Comparison of ENCODE assay signal across 19 mouse cellular contexts in the genomic region with DNA sequence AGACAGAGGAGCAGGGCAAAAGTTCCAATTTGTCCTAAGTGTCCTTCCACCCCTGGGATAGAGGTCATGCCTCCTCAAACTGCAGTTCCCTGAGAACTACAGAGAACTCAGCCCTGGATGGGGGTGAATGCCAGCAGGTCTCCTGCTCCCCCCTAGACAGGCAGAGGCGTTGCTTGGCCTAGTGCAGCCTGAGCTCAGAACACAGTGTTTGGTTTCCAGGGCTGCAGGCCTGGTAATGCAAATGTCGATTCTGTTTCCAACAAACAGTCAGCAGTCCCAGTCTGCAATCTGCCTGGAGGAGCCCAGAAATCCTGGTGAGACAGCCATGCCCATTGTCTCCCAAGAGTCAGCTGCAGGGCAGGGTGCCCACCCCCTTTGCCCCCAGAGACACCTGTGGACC. TPM values are rescaled to one million over a fixed set of nuclear protein-coding genes. Genes with fewer than 3 reads are reported as not detected.
A peak's percentile ranks its signal among the peaks of the same experiment; 100 is the strongest.
DNase-seq lines count a peak whose midpoint lies in the region; ATAC-seq lines count a peak whose summit lies in the region.
"Had no signal": no experiment of that assay in that cellular context is flagged by ENCODE, and none has a peak within 500 bp of the region (broad histone marks: within the 10 kb centered on the region; RNA-seq: fewer than 3 reads in every experiment).

TSS of gene Tekt4 (plus strand) at position 344 of the 400 bp plus-strand sequence.

- DNase-seq in heart, adult 9 months (ENCODE audit: low spot score in 2 of 2): no peak
- DNase-seq in midbrain, embryonic 10.5 days (ENCODE audit: low spot score): no peak
- no peak for DNase-seq in hindbrain, embryonic 14.5 days (ENCODE audit: low spot score)
- no peak for DNase-seq in cerebellum, postnatal 4 days (ENCODE audit: low spot score in 2 of 2)
- DNase-seq: adrenal gland, adult 8-10 months; cerebellum, adult 8-10 months; gastrocnemius, postnatal 10 days; lung, postnatal 14 days; midbrain, embryonic 14.5 days; thymus, adult 18-20 months had no signal

- no peaks in the 10 kb centered on the region for H3K27me3 ChIP-seq in heart, embryonic 14.5 days (ENCODE audit: control insufficient read depth, insufficient read depth, low read length)
- no peaks in the 10 kb centered on the region for H3K27me3 ChIP-seq in midbrain, embryonic 10.5 days (ENCODE audit: low read depth, poor library complexity, severe bottlenecking)
- no peaks in the 10 kb centered on the region for H3K27me3 ChIP-seq in midbrain, embryonic 13.5 days
- H3K27me3 ChIP-seq in hindbrain, embryonic 14.5 days (ENCODE audit: control insufficient read depth, insufficient read depth, low read length): no peaks in the 10 kb centered on the region
- H3K27me3 ChIP-seq in neural tube, embryonic 15.5 days (replicated peaks): no peaks in the 10 kb centered on the region
- H3K27me3 ChIP-seq: neural tube, embryonic 13.5 days had no signal

- no peak within 1 kb of the TSS for H3K27ac ChIP-seq in heart, embryonic 14.5 days (replicated peaks in 1 of 2; ENCODE audit: control insufficient read depth in 1 of 2, insufficient read depth in 1 of 2, low read depth in 2 of 2, low read length in 2 of 2)
- H3K27ac ChIP-seq in midbrain, embryonic 10.5 days (replicated peaks): peak within 1 kb of the TSS; percentile 13
- no peak within 1 kb of the TSS for H3K27ac ChIP-seq in midbrain, embryonic 13.5 days
- no peak within 1 kb of the TSS for H3K27ac ChIP-seq in hindbrain, embryonic 14.5 days
- H3K27ac ChIP-seq in neural tube, embryonic 15.5 days (replicated peaks): 0 out of 2 replicates have a peak within 1 kb of the TSS, but pooled peaks have one; percentile 39
- H3K27ac ChIP-seq: liver, embryonic 14.5 days; neural tube, embryonic 13.5 days had no signal

- H3K4me2 ChIP-seq in heart, embryonic 14.5 days (ENCODE audit: low read length): no peak within 1 kb of the TSS
- H3K4me2 ChIP-seq in midbrain, embryonic 13.5 days (replicated peaks): no peak within 1 kb of the TSS
- no peak within 1 kb of the TSS for H3K4me2 ChIP-seq in hindbrain, embryonic 14.5 days (replicated peaks)
- H3K4me2 ChIP-seq in neural tube, embryonic 15.5 days: no peak within 1 kb of the TSS
- H3K4me2 ChIP-seq: neural tube, embryonic 13.5 days had no signal

- 0 out of 2 replicates have a peak within 1 kb of the TSS, but pooled peaks have one; percentile 25 for H3K9ac ChIP-seq in heart, embryonic 14.5 days (ENCODE audit: low read length)
- H3K9ac ChIP-seq in midbrain, embryonic 13.5 days (replicated peaks): no peak within 1 kb of the TSS
- H3K9ac ChIP-seq in hindbrain, embryonic 14.5 days: peak within 1 kb of the TSS; percentile 8; the same call in 1 of the 2 replicates
- no peak within 1 kb of the TSS for H3K9ac ChIP-seq in neural tube, embryonic 15.5 days (replicated peaks)
- H3K9ac ChIP-seq: liver, embryonic 14.5 days; neural tube, embryonic 13.5 days had no signal

- no peak within 1 kb of the TSS for H3K4me3 ChIP-seq in heart, embryonic 14.5 days (ENCODE audit: control insufficient read depth in 1 of 2, insufficient read depth in 1 of 2, low read depth in 1 of 2, low read length in 2 of 2)
- H3K4me3 ChIP-seq in midbrain, embryonic 10.5 days: no peak within 1 kb of the TSS
- H3K4me3 ChIP-seq in midbrain, embryonic 13.5 days (replicated peaks): no peak within 1 kb of the TSS
- no peak within 1 kb of the TSS for H3K4me3 ChIP-seq in hindbrain, embryonic 14.5 days (replicated peaks; ENCODE audit: low read length)
- no peak within 1 kb of the TSS for H3K4me3 ChIP-seq in neural tube, embryonic 15.5 days (replicated peaks)
- H3K4me3 ChIP-seq: neural tube, embryonic 13.5 days had no signal

- no peak for ATAC-seq in heart, embryonic 14.5 days (ENCODE audit: insufficient number of reproducible peaks, insufficient read depth, low FRiP score, low read depth)
- no peak for ATAC-seq in midbrain, embryonic 13.5 days
- no peak for ATAC-seq in hindbrain, embryonic 14.5 days (ENCODE audit: low FRiP score)
- ATAC-seq in neural tube, embryonic 15.5 days (ENCODE audit: low FRiP score): no peak
- ATAC-seq: forebrain, embryonic 16.5 days; inflammation-experienced regulatory T-cells, adult 6 months had no signal

- 20% methylated on average over 2 of the region's 2 CpGs for WGBS in heart, embryonic 14.5 days
- WGBS in midbrain, embryonic 10.5 days: 44% methylated on average over 2 of the region's 2 CpGs
- 38% methylated on average over 2 of the region's 2 CpGs for WGBS in midbrain, embryonic 13.5 days
- 47% methylated on average over 2 of the region's 2 CpGs for WGBS in hindbrain, embryonic 14.5 days
- 46% methylated on average over 2 of the region's 2 CpGs for WGBS in neural tube, embryonic 15.5 days

- no peaks in the 10 kb centered on the region for H3K36me3 ChIP-seq in heart, embryonic 14.5 days (ENCODE audit: control insufficient read depth, insufficient read depth, low read length)
- H3K36me3 ChIP-seq in midbrain, embryonic 10.5 days: no peaks in the 10 kb centered on the region
- H3K36me3 ChIP-seq in midbrain, embryonic 13.5 days: no peaks in the 10 kb centered on the region
- no peaks in the 10 kb centered on the region for H3K36me3 ChIP-seq in hindbrain, embryonic 14.5 days (replicated peaks; ENCODE audit: control insufficient read depth, insufficient read depth)
- H3K36me3 ChIP-seq in neural tube, embryonic 15.5 days: no peaks in the 10 kb centered on the region
- H3K36me3 ChIP-seq: G1E; neural tube, embryonic 13.5 days had no signal

- peaks cover 4 to 5% of the 10 kb centered on the region in 2 experiments; a peak in 2 of 4 replicates for H3K4me1 ChIP-seq in heart, embryonic 14.5 days (ENCODE audit: control insufficient read depth in 2 of 2, insufficient read depth in 2 of 2, low read length in 2 of 2)
- peaks cover 27% of the 10 kb centered on the region for H3K4me1 ChIP-seq in midbrain, embryonic 10.5 days
- H3K4me1 ChIP-seq in midbrain, embryonic 13.5 days (replicated peaks): peaks cover 10% of the 10 kb centered on the region
- H3K4me1 ChIP-seq in hindbrain, embryonic 14.5 days (replicated peaks; ENCODE audit: control insufficient read depth, insufficient read depth, low read length): 0 out of 2 replicates have a peak, but pooled peaks cover 11% of the 10 kb centered on the region
- H3K4me1 ChIP-seq in neural tube, embryonic 15.5 days: peaks cover 9% of the 10 kb centered on the region

- no peaks in the 10 kb centered on the region for H3K9me3 ChIP-seq in heart, embryonic 14.5 days (ENCODE audit: control insufficient read depth, low read length)
- H3K9me3 ChIP-seq in midbrain, embryonic 10.5 days (replicated peaks): no peaks in the 10 kb centered on the region
- H3K9me3 ChIP-seq in midbrain, embryonic 13.5 days: no peaks in the 10 kb centered on the region
- no peaks in the 10 kb centered on the region for H3K9me3 ChIP-seq in hindbrain, embryonic 14.5 days (ENCODE audit: control insufficient read depth, low read length)
- no peaks in the 10 kb centered on the region for H3K9me3 ChIP-seq in neural tube, embryonic 15.5 days (replicated peaks)
- H3K9me3 ChIP-seq: G1E; neural tube, embryonic 13.5 days had no signal

RNA-seq across cellular contexts. Expression of gene Tekt4, which starts in this region (rescaled TPM):
- polyA plus RNA-seq in heart, embryonic 14.5 days (2014; fragmentation: Nextera tagmentation; extraction: Ambion mirVana): 0.47 and 0.55 TPM in 2 replicates
- 0.17 and 0.38 TPM in 2 replicates for polyA plus RNA-seq in midbrain, embryonic 10.5 days (2016; fragmentation: Nextera tagmentation; extraction: Ambion mirVana)
- 0.50 and 0.81 TPM in 2 replicates for polyA plus RNA-seq in midbrain, embryonic 13.5 days (2015; fragmentation: Nextera tagmentation; extraction: Ambion mirVana)
- polyA plus RNA-seq in hindbrain, embryonic 14.5 days (2014; fragmentation: Nextera tagmentation; extraction: Ambion mirVana): 1.2 and 2.4 TPM in 2 replicates
- 0.67 and 0.84 TPM in 2 replicates for polyA plus RNA-seq in neural tube, embryonic 15.5 days (2015; fragmentation: Nextera tagmentation; extraction: Ambion mirVana)
- polyA plus RNA-seq: G1E; inflammation-experienced regulatory T-cells, adult 6 months; kidney, embryonic 16.5 days had no signal

Comparison
In these comparisons a context has a peak if more than half of its experiments do, and no peak if none do; other contexts are left out.
1. H3K27ac ChIP-seq: peak in midbrain, embryonic 10.5 days (single experiment) and neural tube, embryonic 15.5 days (single experiment); none in heart, embryonic 14.5 days (0 of 2), midbrain, embryonic 13.5 days (single experiment) and hindbrain, embryonic 14.5 days (single experiment).
2. H3K9ac ChIP-seq: peak in heart, embryonic 14.5 days (single experiment) and hindbrain, embryonic 14.5 days (single experiment); none in midbrain, embryonic 13.5 days (single experiment) and neural tube, embryonic 15.5 days (single experiment).